Mouse (Mus musculus) megakaryocyte, adult 5-6 weeks (primary cell): ENCODE data around the gene Ythdf1. TPM values are rescaled to one million over a fixed set of nuclear protein-coding genes. Genes with fewer than 3 reads are reported as not detected.
A peak's percentile ranks its signal among the peaks of the same experiment; 100 is the strongest.

Experiments
- ATAC-seq: 2 replicates; pipeline ENCODE4 v1.8.0; 2016; ENCODE audit warnings: mild to moderate bottlenecking, inconsistent platforms; ENCODE audit not compliant: poor library complexity, severe bottlenecking
- total RNA-seq, 2 experiments: library from RNA; stranded (forward) in 1 of 2; stranded (reverse) in 1 of 2; fragments of 153-499, 151-499 nt in 1 of 2; fragments of 221-1000, 200-1000 nt in 1 of 2; gene quantifications; 2 replicates each; pipeline versions ENCODE4 v1.2.3 to v1.2.4; 2015 to 2017

Ythdf1 gene
- total RNA-seq, 2 experiments from 2014 or later: 24.1 to 54.2 TPM

DNA sequence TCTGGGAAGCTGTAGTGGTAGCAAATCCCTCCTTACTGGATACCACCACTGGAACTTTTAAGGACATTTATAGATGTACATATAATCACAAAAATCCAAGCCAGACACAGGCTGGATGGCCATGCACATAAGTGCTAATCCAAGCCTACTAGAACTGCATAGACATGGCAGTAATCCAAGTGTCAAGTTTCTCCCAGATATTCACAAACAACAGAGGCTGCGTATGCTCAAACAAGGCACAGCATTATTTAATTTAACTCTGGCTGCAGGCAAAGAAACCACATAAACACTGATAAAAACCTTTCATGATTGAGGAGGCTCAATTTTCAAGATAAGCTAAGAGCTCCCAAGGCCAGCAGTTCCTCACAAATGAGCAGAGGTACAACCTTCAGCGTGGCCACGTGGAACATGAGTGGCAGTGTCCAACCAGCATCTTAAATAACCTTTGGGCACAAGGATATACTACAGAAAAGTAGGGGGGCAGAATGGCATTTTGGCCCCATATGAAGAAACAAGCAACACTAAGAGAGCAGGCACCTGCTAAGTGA, 4.8 kb downstream of the Ythdf1 start:
- no peak for ATAC-seq

DNA sequence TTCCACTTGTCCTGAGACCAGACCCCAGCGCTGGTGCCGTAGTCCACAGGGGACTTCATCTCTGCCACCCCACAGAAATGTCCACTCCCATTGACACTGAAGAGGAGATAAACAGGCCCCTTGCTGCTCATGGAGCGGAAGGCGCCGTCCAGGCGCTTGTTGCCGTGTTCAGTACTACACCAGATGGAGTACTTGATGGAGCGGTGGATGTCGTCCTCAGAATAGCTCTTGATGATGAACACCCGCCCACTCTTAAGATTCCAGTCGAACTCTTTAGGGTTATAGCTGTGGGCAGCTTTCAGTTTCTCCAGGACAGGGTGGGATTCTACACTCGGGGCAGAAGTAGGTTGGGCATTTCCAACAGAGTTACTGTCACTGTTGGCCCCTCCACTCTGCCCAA, 9.8 kb downstream of the Ythdf1 start:
- ATAC-seq: no peak

DNA sequence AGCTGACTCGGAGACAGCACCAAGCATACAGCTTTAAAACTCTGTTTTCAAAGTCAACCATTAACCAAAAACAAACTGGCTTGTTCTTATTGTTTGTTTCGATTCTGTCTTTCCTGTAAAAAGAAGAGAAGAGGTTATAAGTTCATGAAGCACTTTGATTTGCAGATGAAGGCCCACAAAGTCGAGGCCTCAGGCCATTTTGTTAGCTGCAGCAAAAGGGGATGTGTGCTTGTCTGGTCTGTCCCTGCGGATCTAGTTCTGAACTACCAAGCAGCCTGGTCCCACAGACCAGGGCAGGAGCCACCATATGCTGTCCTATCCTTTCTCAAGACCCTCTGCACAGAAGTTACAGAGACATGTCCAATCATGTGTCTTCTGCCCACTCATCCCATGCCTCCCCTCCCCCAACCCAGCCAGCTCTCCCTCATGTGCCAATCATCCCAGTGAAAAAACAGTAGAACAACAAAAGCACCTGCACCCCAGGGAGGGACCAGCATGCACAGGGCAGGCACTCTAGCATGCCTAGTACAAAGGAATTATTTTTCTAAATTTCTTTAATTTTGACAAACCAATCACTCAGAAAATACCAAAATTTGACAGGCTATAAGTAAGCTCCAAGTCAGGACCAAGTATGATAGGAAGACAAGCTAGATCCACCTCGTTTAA, 15.1 kb downstream of the Ythdf1 start:
- no peak for ATAC-seq

DNA sequence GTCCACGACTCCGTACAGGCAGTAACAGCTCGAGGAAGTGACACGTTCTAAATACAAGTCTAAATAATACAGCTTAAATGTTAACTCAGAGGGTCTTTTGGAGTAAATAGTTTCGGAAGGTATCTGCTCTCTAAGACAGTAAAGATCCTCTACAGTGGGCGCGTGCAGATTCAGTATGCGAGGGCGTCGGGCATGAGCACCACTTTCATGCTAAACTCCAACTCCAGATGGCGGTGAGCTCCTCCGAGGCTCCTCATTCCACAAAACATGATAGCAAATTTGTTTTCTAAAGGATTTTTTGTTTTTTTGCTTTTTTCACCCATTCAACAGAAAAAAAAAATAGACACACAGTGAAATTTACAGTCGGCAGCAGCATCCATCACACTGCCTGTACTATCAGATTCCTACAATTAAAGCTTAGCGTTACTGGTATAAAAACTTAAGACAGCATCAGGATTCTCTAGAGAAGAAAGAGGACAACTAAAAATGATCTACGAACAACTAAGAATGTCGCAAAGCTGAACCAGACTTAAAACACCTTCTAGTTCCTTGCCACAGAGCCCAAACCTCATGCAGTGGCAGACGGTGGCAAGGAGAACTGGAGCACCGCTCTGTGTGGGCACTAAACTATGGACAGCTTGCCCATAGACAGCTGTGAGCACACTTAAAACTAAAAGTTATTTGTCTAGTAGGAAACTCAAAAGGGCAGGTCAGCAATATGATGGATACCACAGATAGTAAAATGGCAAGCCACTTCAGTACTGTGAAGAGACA, 16.1 kb downstream of the Ythdf1 start:
- ATAC-seq: no peak

DNA sequence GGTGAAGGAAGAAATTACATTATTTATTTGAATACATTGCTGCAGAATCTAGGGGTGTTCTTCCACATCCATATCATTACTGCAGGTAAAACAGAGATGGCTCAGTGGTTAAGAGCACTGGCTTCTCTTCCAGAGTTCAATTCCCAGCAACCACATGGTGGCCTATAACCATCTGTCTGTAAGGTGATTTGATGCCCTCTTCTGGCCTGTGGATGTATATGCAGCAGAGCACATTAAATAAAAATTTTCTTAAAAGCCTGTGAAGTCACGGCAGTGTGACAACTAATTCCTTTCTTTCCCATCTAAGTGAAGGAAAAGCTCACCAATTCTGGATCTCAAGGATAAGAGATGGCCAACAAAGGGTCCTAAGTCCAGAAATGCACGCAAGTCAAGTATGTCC, 18.7 kb downstream of the Ythdf1 start:
- ATAC-seq: no peak

DNA sequence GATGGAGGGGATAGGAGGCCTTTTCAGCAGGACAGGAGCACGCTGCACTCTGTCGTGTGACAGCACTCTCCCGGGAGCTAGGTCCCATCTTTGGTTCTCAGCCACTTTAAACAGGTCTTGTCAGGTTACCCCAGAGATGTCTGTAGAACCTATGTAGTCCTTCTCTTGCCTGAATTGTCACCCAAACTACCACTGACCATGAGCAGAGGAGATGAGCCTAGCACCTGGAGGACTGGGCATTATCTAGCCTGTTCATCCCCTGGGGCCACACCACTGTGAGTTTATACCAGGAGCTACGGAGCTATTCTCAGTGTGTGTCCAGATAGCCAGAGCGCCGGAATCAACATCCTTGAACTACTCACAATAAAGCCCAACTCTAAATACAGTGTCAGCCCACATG, 22.9 kb downstream of the Ythdf1 start:
- no peak for ATAC-seq

DNA sequence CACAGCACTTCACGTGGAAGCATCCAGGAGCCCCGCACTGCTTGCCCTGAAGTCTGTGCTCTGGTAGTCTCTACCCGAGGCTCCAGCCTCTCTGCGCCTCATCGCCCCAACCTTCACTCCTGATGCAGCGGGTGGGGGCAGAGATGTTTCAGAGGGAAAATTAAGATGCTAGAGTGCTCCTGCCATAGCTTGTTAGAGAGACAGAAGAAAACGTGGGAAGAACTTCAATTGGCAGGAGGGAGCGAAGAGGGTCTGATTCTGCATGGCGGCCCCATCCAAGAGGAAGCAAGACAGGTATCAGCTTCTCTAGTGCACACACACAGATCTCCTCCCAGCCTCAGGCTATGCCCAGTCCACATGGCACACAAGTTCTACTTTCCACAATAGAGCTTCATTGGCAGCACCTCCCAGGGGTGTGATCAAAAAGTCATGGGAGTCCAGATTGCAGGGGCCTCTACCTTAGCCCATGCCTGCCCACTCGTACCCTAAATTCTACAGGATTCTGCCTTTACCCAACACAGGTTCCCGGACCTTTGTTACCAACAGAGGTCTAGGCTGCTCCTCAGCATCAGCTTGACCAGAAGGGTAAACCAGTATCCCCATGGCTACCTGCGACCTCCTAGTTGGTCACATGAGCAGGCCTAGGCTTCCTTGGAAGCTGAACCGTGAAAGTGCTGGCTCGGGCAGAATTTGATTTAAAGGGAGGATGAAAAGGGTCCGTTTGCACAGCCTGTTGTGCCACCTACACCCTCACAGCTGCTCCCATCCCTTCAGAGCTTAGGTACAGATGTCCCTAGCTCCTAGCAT, 23.7 kb downstream of the Ythdf1 start:
- ATAC-seq: no peak

DNA sequence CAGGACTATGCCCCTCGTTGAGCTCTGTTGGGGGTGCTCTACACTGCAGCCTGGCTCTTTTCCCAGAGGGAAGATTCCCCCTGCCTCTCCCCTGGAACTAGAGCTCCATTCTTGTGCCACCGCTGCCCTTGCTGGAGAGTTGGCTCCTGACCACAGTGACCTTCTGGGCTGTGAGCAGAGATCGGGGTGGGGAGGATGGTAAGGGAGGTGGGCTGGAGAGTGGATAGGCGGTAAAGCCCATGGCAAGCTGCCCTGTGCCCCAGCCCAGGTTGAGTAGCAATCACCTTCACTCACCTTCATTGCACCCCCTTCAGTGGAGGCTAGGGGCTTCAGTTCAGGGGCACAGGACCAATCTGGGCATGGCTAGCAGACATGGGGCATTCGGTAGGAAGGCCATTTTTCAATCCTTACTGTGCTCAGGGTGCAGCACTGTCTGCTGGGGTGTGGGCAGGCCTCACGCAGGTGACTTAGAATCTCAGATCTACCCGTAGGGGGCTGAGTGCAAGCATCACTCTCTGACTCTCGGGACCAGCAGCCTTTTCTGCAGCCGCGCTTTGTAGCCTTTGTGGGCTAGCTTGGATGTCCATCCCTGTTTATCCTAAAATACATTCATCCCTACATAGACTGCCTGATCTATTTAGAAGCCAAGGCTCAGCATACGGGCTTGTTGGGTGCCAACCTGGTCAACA, 24.8 kb downstream of the Ythdf1 start:
- ATAC-seq: no peak

DNA sequence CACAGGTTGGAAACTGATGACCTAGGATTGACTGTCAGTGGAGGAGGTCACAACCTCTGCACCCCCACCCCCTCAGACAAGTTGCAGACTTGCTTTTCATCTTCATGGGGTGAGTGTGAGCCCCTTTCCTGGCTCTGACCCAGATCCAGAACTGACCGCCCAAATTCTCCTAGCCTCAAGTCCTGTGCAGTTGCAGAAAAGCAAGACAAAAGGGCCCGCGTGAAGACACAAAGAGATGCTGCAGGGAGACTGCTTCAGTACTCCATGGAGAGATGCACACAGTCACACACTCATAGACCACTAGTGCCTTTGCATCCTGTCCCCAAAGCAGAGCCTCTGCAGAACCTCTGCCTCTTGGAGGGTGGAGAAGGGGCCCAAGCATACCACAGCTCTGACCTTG, 25.4 kb downstream of the Ythdf1 start:
- no peak for ATAC-seq

DNA sequence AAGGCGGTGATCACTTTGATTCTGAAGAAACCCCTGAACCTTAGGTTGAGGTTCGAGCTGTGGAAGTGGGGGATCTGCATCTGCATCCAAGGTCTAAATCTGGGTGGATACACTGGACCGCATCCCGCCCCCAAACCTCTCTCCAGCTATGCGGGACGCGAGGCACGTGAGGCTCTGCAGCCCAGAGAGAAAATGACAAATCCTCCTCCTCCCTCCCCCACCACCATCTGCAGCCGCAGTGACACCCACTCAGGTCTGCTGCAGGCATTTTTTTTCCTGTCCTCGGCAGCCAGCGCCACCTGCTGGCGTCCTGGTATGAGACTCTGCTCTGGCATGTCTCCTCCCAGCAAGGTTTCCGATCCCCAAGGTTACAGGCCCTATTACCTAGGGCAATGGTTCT, 26.0 kb downstream of the Ythdf1 start:
- ATAC-seq: peak; percentile 81

DNA sequence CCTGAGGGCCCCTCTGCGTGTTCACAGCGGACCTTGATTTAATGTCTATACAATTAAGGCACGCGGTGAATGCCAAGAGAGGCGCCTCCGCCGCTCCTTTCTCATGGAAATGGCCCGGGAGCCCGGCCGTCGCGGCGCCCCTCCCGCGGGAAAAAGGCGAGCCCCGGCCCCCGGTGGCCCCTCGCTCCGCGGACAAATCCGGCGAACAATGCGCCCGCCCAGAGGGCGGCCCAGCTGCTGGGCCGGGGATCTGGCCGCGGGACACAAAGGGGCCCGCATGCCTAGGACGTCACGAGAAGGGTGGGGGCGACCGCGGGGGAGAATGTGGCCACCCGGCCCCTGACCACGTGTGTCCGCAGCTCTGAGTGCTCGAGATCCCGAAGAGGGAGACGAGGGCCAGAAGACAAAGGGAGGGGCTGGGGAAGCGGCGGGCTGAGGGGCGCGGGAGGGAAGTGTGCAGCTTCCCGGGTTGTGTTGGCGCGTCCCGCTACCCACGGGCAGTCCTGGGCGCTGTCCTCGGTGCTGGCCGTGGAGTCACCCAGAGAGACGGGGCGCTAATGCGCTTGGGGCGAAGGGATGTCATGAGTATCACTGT, 26.6 kb downstream of the Ythdf1 start:
- no peak for ATAC-seq

DNA sequence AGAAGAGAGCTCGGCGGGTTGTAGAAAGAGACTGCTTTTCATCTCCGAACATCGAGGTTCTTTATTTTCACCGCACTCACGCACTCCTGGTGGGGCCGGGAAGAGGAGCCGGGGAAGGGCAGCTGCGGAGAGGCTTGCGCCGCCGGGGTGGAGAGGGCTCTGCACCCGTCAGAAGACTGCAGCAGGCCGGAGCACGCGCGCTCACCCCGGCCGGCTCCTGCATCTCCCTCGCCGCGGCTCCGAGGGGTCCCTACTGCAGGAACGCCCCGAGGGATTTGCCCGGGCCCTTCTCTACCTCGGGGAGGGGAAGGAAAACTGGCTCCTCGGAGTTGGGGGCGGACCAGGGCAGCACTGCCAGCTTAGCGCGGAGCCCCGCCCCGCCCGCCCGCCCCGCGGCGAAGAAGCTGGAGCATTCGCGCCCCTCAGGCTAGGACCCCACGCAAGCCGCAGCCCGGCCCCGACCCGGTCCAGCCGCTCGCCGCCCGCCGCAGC, 27.2 kb downstream of the Ythdf1 start:
- no peak for ATAC-seq

DNA sequence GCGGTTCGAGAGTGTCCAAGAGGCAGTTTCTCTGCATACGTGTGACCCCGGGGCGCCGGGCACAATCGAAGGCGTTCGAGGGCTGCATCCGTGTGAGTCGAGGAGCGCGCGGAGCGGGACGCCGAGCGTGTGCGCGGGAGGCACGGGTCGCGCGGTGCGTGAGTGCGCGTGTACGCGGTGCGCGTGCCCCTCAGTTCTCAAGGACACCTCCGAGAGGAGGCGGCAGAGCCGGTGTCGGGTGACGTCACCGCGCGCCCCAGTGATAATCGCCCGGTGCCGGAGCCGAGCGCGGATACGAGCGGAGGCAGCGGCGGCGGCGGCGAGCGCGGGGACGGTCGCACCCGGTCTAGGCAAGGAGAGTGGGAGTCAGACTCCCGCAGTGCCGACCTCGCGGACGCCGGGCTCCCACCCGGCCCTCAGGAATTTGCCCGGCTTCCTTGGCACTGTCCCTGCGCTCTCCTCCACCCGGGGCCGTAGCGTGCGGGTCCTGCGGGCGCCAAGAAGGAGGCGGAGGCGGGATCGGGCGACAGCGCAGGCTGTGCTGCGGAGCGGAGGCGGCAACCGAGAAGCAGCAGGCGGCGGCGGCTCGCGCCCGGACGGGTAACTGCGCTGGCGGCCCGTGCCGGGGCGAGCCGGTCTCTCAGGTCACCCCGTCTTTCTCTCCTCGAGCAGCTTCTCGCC, 27.8 kb downstream of the Ythdf1 start:
- ATAC-seq: no peak

DNA sequence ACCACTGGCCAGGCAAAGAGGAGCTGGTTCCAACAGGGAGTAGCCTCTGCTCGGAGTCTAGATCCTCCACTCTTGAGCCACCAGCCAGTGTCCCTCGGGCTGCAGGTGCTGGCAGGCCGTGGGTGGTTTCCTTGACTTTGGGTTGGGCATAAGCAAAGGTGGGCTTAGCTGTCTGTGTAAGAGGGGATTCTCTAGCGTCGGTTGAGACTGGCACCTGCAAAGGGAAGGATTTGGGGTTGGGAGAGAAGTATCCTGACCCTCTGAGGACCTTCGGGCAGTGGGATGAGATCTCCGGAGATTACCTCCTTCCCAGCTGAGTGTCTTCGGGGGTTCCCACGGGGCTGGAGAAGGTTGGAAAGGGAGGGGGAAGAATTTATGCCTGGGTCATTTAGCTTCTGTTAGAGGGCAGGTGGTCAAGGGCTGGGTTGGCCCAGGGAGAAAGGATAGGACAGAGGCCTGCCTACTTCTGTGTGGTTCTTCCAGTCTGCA, 28.9 kb downstream of the Ythdf1 start:
- no peak for ATAC-seq

DNA sequence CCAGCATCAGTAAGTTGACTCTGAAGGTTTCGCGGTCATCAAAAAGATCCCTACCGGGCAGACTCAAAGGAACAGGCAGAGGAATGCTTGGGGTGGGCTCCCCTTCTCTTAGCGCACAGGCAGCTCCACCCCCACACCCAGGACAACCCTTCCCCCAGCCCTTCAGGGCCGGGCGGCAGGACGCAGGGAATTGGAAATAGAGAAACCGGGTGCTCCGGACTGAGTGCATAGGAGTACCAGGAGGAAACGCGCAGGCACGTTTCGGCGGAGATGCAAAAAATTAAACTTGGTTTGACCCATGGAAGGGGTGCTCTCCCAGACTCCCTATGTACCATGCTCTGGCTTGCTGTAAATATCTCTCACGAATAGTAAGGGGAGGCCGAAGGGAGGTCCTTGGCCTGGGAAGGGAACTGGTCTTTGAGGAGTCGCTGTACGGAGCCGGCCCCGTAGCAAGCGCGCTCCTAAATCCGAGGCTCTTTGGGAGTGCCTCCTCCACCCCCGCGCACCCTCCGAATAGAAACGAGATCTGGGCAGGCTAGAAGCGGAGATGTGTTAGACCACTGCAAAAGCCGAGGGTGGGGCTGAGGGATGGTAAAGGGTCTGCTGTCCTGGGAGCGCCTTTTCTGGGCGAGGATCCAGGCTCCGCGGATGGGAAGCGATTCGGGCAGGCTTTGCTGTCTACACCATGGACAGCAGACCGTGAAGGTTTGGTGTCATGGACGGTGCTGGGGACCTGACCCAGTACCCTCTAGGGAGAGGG, 29.5 kb downstream of the Ythdf1 start:
- no peak for ATAC-seq

DNA sequence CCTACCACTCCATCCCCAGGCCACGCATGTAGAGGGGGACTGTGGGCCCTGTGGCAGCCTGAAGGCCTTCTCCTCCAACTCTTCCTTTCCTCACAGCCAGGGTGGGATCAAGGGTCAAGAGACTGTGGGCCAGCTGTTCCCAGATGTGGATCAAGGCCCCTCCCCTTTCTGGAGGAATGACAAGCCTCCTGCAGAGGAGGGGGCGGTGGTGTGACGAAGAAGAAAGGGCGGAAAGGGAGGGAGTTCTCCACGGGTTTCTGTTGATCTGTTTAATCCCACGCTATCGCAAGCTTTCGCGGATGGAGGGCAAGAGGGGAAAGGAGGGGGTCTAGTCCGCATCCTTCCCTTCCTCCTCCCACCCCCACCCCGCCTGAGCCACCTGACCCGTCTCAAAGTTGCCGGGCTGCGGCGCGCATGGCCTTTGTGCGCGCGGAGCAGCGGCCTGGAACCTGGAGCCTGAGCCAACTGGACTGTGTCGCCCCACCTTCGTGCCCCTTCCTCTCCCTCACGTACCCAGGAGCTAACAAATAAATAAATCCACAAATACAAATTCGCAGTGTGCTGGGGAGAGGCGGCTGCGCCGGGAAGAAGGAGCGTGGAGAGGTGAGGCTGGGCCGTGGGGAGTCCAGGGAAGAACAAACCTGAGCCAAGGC, 30.2 kb downstream of the Ythdf1 start:
- ATAC-seq: no peak

DNA sequence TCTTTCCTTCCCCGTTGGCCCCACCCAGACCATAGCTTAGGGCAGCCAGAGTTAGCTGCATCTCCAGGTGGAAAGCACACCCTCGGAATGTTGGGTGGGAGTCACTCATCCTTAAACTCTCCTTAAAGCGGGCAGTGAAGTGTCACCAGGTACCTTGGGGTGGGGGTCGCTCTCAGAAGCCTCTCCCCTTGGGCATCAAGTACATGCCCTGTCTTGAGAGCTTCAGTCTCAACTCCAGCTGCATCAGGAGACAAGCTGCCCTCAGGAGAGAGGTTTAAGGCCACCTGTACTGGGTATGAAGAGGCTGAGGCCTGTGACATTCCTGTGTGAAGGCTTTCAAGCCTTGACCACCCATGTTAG, 30.8 kb downstream of the Ythdf1 start:
- no peak for ATAC-seq

DNA sequence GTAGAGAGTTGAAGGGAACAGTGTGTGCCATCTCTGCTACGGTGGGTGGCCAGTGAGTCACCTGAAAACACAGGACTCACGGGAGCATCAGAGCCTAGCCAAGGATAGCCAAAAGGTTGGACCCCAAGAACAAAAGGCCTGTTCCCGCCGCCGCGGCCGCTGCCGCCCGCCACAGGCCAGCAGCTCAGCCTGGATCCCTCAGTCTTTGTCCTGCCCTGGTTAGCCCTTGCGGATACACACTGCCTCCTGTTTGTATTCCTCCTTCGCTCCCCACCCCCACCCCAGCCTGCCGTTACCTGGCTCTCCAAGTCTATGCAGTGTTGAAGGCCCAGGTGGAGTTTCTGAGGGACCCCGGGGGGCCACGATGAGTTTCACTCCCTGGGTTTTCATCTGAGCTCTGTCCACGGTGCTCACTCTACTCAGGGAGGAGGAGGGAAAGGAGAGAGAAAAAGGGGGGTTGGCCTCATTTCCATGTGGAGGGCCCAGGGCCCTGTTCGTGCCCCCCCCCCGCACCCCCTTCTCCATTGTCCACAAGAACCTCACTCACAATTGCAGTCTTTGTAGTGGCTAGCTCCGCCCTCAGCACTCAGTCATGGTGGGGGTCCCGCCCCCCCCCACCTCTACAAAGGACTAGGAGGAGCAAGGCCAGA, 31.4 kb downstream of the Ythdf1 start:
- ATAC-seq: no peak
